Mouse (Mus musculus): ENCODE data around the gene Mon2. TPM values are rescaled to one million over a fixed set of nuclear protein-coding genes. Genes with fewer than 3 reads are reported as not detected.

The Mon2 gene
- total and polyA plus RNA-seq, 3 experiments = 33.8 to 38.6 TPM; not detected in 1

GRCm38 (mm10) chr10:123039936-123040335 lies 36.4 kb downstream of the Mon2 start:
- Histone ChIP-seq H3K79me2 (ENCODE audit: control insufficient read depth, insufficient read depth, low read length, poor library complexity) (no peaks in the 10 kb centered on the region), H3K9ac (ENCODE audit: control insufficient read depth, low read depth, low read length, poor library complexity, severe bottlenecking) (no peak overlapping the region), H3K36me3 (ENCODE audit: control insufficient read depth in 1 of 2, insufficient read depth in 2 of 2, low read length in 2 of 2) (peaks cover 0 to 24% of the 10 kb centered on the region in 2 experiments; a peak in 2 of 4 replicates), H3K27ac (ENCODE audit: control insufficient read depth, low read depth, low read length) (no peak overlapping the region), H3K4me3 (ENCODE audit: control insufficient read depth in 1 of 2, insufficient read depth in 1 of 2, low read depth in 2 of 2, low read length in 2 of 2) (no peak overlapping the region), H3K27me3 (ENCODE audit: control insufficient read depth in 1 of 2, insufficient read depth in 2 of 2, low read length in 2 of 2) (no peaks in the 10 kb centered on the region), H3K9me3 (replicated peaks; ENCODE audit: insufficient read depth, low read length) (no peaks in the 10 kb centered on the region), H3K4me1 (ENCODE audit: control insufficient read depth in 1 of 2, insufficient read depth in 2 of 2, low read length in 2 of 2) (no peaks in the 10 kb centered on the region)
- DNase-seq (ENCODE audit: low read depth, low spot score) = no peak
- TF ChIP-seq CHD1 (IDR thresholded peaks at IDR 0.05; ENCODE audit: low read depth, low read length) = no peak
- TF ChIP-seq MAFK (IDR thresholded peaks at IDR 0.05; ENCODE audit: borderline replicate concordance, low read depth, low read length) = no peak
- TF ChIP-seq NRF1 (IDR thresholded peaks at IDR 0.05; ENCODE audit: insufficient read depth, low read depth, low read length, poor library complexity, severe bottlenecking) = no peak
- no peak for TF ChIP-seq CHD2 (IDR thresholded peaks at IDR 0.05; ENCODE audit: low read length)

- Histone ChIP-seq H3K9ac (ENCODE audit: control insufficient read depth, low read depth, low read length, poor library complexity, severe bottlenecking) (no peak overlapping the region), H3K36me3 (ENCODE audit: control insufficient read depth in 1 of 2, insufficient read depth in 2 of 2, low read length in 2 of 2) (peaks cover 0 to 10% of the 10 kb centered on the region in 2 experiments; a peak in 1 of 4 replicates), H3K4me3 (ENCODE audit: control insufficient read depth in 1 of 2, insufficient read depth in 1 of 2, low read depth in 2 of 2, low read length in 2 of 2) (no peak overlapping the region), H3K4me1 (ENCODE audit: control insufficient read depth in 1 of 2, insufficient read depth in 2 of 2, low read length in 2 of 2) (no peaks in the 10 kb centered on the region), H3K27ac (ENCODE audit: control insufficient read depth, low read depth, low read length) (no peak overlapping the region), H3K79me2 (ENCODE audit: control insufficient read depth, insufficient read depth, low read length, poor library complexity) (no peaks in the 10 kb centered on the region), H3K27me3 (ENCODE audit: control insufficient read depth in 1 of 2, insufficient read depth in 2 of 2, low read length in 2 of 2) (no peaks in the 10 kb centered on the region), H3K9me3 (replicated peaks; ENCODE audit: insufficient read depth, low read length) (no peaks in the 10 kb centered on the region)
- no peak for DNase-seq (ENCODE audit: low read depth, low spot score)
- TF ChIP-seq ETS1 (IDR thresholded peaks at IDR 0.05; ENCODE audit: low read depth, low read length) (no peak), SIN3A (IDR thresholded peaks at IDR 0.05; ENCODE audit: low read length) (no peak), ZMIZ1 (IDR thresholded peaks at IDR 0.05; ENCODE audit: low read depth, low read length) (no peak), GABPA (IDR thresholded peaks at IDR 0.05; ENCODE audit: low read depth, low read length) (no peak), NELFE (IDR thresholded peaks at IDR 0.05; ENCODE audit: low read depth, low read length) (no peak)
These were observed 44.1 kb downstream of the Mon2 start for GRCm38 (mm10) chr10:123032078-123032646.

- TF ChIP-seq CHD1 (IDR thresholded peaks at IDR 0.05; ENCODE audit: low read depth, low read length) = no peak
- TF ChIP-seq POLR2A (IDR thresholded peaks at IDR 0.05; ENCODE audit: control insufficient read depth in 1 of 2, insufficient read depth in 1 of 2, low read depth in 1 of 2, low read length in 2 of 2, poor library complexity in 1 of 2) = no peak
- no peak for TF ChIP-seq MAZ (IDR thresholded peaks at IDR 0.05; ENCODE audit: low read depth, low read length)
- no peak for TF ChIP-seq MAFK (IDR thresholded peaks at IDR 0.05; ENCODE audit: borderline replicate concordance, low read depth, low read length)
- no peak for TF ChIP-seq GABPA (IDR thresholded peaks at IDR 0.05; ENCODE audit: low read depth, low read length)
- TF ChIP-seq RCOR1 (IDR thresholded peaks at IDR 0.05; ENCODE audit: low read depth, low read length) = no peak
- no peak for TF ChIP-seq BHLHE40 (IDR thresholded peaks at IDR 0.05; ENCODE audit: borderline replicate concordance, low read depth, low read length)
- no peak for TF ChIP-seq NRF1 (IDR thresholded peaks at IDR 0.05; ENCODE audit: insufficient read depth, low read depth, low read length, poor library complexity, severe bottlenecking)
- no peak for TF ChIP-seq USF2 (IDR thresholded peaks at IDR 0.05; ENCODE audit: borderline replicate concordance in 1 of 2, insufficient read depth in 1 of 2, low read depth in 1 of 2, low read length in 2 of 2)
- TF ChIP-seq MYC (IDR thresholded peaks at IDR 0.05; ENCODE audit: low read depth, low read length) = no peak
- H3K27ac ChIP-seq (ENCODE audit: control insufficient read depth, low read depth, low read length) = no peak overlapping the region
These were observed 44.9 kb downstream of the Mon2 start for GRCm38 (mm10) chr10:123031449-123031848.

More at GRCm38 (mm10) chr10:123031449-123031848, 44.9 kb downstream of the Mon2 start:
- H3K36me3 ChIP-seq (ENCODE audit: control insufficient read depth in 1 of 2, insufficient read depth in 2 of 2, low read length in 2 of 2) = peaks cover 0 to 10% of the 10 kb centered on the region in 2 experiments; a peak in 1 of 4 replicates
- no peaks in the 10 kb centered on the region for H3K79me2 ChIP-seq (ENCODE audit: control insufficient read depth, insufficient read depth, low read length, poor library complexity)
- no peak overlapping the region for H3K4me3 ChIP-seq (ENCODE audit: control insufficient read depth in 1 of 2, insufficient read depth in 1 of 2, low read depth in 2 of 2, low read length in 2 of 2)
- no peak overlapping the region for H3K9ac ChIP-seq (ENCODE audit: control insufficient read depth, low read depth, low read length, poor library complexity, severe bottlenecking)
- no peak for DNase-seq (ENCODE audit: low read depth, low spot score)
- H3K27me3 ChIP-seq (ENCODE audit: control insufficient read depth in 1 of 2, insufficient read depth in 2 of 2, low read length in 2 of 2) = no peaks in the 10 kb centered on the region
- no peaks in the 10 kb centered on the region for H3K9me3 ChIP-seq (replicated peaks; ENCODE audit: insufficient read depth, low read length)
- H3K4me1 ChIP-seq (ENCODE audit: control insufficient read depth in 1 of 2, insufficient read depth in 2 of 2, low read length in 2 of 2) = no peaks in the 10 kb centered on the region
